Comparison of ENCODE assay signal across 21 mouse cellular contexts in genomic region chr6:90602304-90602703, GRCm38 (mm10).
"Had no signal": no experiment of that assay in that cellular context is flagged by ENCODE, and none has a peak within 500 bp of the region (broad histone marks: within the 10 kb centered on the region; RNA-seq: fewer than 3 reads in every experiment).

No protein-coding gene starts in this region.

- H3K27ac ChIP-seq: heart, adult 2 months; hindbrain, embryonic 10.5 days; hindbrain, embryonic 12.5 days; hindbrain, embryonic 14.5 days; intestine, embryonic 15.5 days; left cerebral cortex, adult 2 months; limb, embryonic 10.5 days; limb, embryonic 12.5 days; liver, embryonic 13.5 days; liver, embryonic 15.5 days had no signal

- H3K27me3 ChIP-seq: heart, embryonic 12.5 days; liver, embryonic 13.5 days; liver, embryonic 15.5 days had no signal

- H3K9me3 ChIP-seq: heart, embryonic 12.5 days; hindbrain, embryonic 10.5 days; hindbrain, embryonic 12.5 days; intestine, embryonic 15.5 days; limb, embryonic 10.5 days; limb, embryonic 12.5 days; liver, embryonic 13.5 days; liver, embryonic 15.5 days had no signal

- DNase-seq: heart, adult 2 months; heart, postnatal 4 days; kidney, adult 18-20 months; kidney, adult 8-10 months; kidney, postnatal 10 days; kidney, postnatal 25 days; kidney, postnatal 4 days; liver; liver, embryonic 13.5 days had no signal

- ATAC-seq: hindbrain, embryonic 16.5 days; inflammation-experienced regulatory T-cells, adult 6 months; intestine, embryonic 15.5 days; intestine, postnatal 0 days had no signal

- H3K36me3 ChIP-seq: heart, embryonic 12.5 days; hindbrain, embryonic 10.5 days; hindbrain, embryonic 12.5 days; intestine, embryonic 15.5 days; limb, embryonic 10.5 days; limb, embryonic 12.5 days; liver, embryonic 13.5 days; liver, embryonic 15.5 days had no signal

- H3K4me3 ChIP-seq: heart, adult 2 months; heart, embryonic 12.5 days; hindbrain, embryonic 10.5 days; hindbrain, embryonic 12.5 days; intestine, embryonic 15.5 days; left cerebral cortex, adult 2 months; limb, embryonic 10.5 days; limb, embryonic 12.5 days; liver, embryonic 13.5 days; liver, embryonic 15.5 days had no signal
